Mouse (Mus musculus): ENCODE data around the gene Coro2b. TPM values are rescaled to one million over a fixed set of nuclear protein-coding genes. Genes with fewer than 3 reads are reported as not detected.
A peak's percentile ranks its signal among the peaks of the same experiment; 100 is the strongest.

The Coro2b gene
- polyA plus RNA-seq, 1 experiment from 2014 or later: 11.1 TPM

DNA sequence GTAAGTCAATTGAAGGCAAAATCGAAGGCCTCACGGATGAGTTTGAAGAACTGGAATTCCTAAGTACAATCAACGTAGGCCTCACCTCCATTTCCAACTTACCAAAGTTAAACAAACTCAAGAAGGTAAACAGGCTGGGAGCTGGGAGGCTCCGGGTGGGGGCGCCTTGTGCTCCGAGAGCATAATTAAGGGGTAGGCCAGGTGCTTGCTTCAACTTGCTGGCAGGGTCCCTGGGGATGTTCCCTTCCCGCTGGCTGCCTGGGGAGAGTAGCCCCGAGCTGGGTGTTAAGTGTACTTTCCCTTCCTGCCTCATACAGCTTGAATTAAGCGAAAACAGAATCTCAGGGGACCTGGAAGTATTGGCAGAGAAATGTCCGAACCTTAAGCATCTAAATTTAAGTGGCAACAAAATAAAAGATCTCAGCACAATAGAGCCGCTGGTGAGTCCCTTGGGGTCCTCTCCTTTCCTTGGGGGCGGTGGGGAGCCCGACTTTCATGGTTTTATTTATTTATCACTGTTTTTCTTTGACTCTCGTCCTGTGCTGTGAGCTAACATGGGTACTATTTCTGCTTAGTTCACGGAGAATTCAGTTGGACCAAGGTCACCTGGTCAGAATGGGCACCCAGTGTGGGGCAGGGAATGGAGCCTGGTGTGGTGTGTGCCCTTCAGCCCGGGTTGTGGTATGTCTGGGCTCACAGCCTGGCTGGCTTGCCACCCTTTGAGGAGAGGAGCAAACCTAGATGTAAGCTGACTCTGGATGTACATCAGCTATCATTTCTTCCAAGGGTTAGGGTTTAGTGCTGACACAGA, 164.9 kb downstream of the Coro2b start:
- ATAC-seq (ENCODE audit: low read depth) (peak; percentile 53; the same call in 1 of the 2 replicates), DNase-seq (ENCODE audit: low spot score) (peak; percentile 65)
- 63% methylated on average over 16 of the region's 16 CpGs for WGBS
- Histone ChIP-seq H3K4me2 (ENCODE audit: low read depth, low read length) (no peak overlapping the region), H3K4me3 (ENCODE audit: low read depth, low read length) (no peak overlapping the region), H3K27ac (replicated peaks; ENCODE audit: low read depth, low read length) (no peak overlapping the region), H3K9me3 (ENCODE audit: control insufficient read depth, low read length) (no peaks in the 10 kb centered on the region), H3K27me3 (replicated peaks; ENCODE audit: control insufficient read depth, insufficient read depth, low read length) (no peaks in the 10 kb centered on the region), H3K9ac (ENCODE audit: low read depth, low read length) (no peak overlapping the region), H3K4me1 (ENCODE audit: control insufficient read depth, insufficient read depth, low read length) (peaks cover 16% of the 10 kb centered on the region; the same call in 1 of the 2 replicates), H3K36me3 (ENCODE audit: control insufficient read depth, insufficient read depth, low read length) (peaks cover 47% of the 10 kb centered on the region)

DNA sequence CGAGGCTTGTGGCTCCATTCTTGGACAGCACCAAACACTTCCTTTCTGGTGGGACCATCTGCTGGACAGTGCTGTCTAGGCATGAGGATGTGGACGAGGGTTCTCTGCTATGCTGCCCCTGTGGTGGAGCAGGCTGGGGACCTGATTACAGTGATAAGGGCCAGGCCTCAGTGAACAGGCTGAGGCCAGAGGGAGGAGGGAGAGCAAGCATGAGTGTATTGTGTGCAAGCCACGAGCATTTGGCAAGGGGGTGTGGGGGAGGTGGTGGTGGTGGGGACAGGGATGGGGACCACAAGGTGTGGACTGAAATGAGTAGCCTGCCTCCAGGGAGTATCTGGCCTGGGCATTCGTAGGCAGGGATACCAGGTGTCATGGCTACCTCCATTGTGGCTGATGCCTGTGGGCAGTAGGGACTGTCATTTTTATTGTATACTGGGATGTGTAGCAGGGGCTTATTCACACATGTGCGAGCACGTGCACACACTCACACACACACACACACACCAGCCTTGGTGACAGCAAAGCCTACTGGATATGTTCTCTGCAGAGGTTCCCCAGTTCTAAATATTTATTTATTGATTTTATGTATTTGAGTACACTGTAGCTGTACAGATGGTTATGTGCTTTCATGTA, 166.1 kb downstream of the Coro2b start:
- no peak for DNase-seq (ENCODE audit: low spot score)
- H3K4me1 ChIP-seq (ENCODE audit: control insufficient read depth, insufficient read depth, low read length): peaks cover 25% of the 10 kb centered on the region
- peaks cover 35% of the 10 kb centered on the region for H3K36me3 ChIP-seq (ENCODE audit: control insufficient read depth, insufficient read depth, low read length)
- no peak overlapping the region for H3K27ac ChIP-seq (replicated peaks; ENCODE audit: low read depth, low read length)
- no peak for ATAC-seq (ENCODE audit: low read depth)
- no peak overlapping the region for H3K4me3 ChIP-seq (ENCODE audit: low read depth, low read length)
- WGBS: 67% methylated on average over 6 of the region's 6 CpGs
- H3K9ac ChIP-seq (ENCODE audit: low read depth, low read length): no peak overlapping the region
- H3K9me3 ChIP-seq (ENCODE audit: control insufficient read depth, low read length): no peaks in the 10 kb centered on the region
- H3K4me2 ChIP-seq (ENCODE audit: low read depth, low read length): no peak overlapping the region
- no peaks in the 10 kb centered on the region for H3K27me3 ChIP-seq (replicated peaks; ENCODE audit: control insufficient read depth, insufficient read depth, low read length)

DNA sequence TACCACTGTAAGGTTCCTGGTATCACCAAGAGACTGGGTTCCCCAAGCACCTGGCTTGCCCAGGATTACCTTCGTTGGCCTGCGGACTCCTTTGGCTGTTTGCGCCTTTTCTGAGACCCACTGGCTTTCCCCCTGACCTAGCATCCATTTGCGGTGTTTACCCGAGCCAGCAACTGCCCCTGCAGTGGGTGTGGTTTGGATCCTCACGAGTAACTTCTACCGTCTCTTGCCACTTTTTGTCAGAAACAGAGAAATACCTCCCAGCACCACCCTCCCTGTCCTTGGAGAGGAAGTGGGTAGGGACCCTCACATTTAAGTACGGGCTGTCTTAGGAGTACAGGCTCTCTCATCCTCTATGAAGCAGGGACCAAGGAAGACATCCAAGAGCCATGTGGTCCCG, 166.7 kb downstream of the Coro2b start:
- Histone ChIP-seq H3K27ac (replicated peaks; ENCODE audit: low read depth, low read length) (no peak overlapping the region), H3K4me1 (ENCODE audit: control insufficient read depth, insufficient read depth, low read length) (peaks cover 30% of the 10 kb centered on the region)
- WGBS: 64% methylated on average over 9 of the region's 9 CpGs

More for the DNA sequence above, 166.7 kb downstream of the Coro2b start:
- Histone ChIP-seq H3K4me3 (ENCODE audit: low read depth, low read length) (no peak overlapping the region), H3K4me2 (ENCODE audit: low read depth, low read length) (no peak overlapping the region), H3K9me3 (ENCODE audit: control insufficient read depth, low read length) (no peaks in the 10 kb centered on the region), H3K36me3 (ENCODE audit: control insufficient read depth, insufficient read depth, low read length) (peaks cover 30% of the 10 kb centered on the region), H3K9ac (ENCODE audit: low read depth, low read length) (no peak overlapping the region), H3K27me3 (replicated peaks; ENCODE audit: control insufficient read depth, insufficient read depth, low read length) (no peaks in the 10 kb centered on the region)
- ATAC-seq (ENCODE audit: low read depth): no peak
- no peak for DNase-seq (ENCODE audit: low spot score)

Other genes starting within 250 kb of the Coro2b start
- gene Anp32a, start 195.8 kb downstream of the Coro2b start, polyA plus RNA-seq (2014; fragmentation: Nextera tagmentation; extraction: Ambion mirVana): 107 and 112 TPM in 2 replicates
- gene Itga11, start 140.8 kb upstream of the Coro2b start, polyA plus RNA-seq (2014; fragmentation: Nextera tagmentation; extraction: Ambion mirVana): 8.1 and 10.2 TPM in 2 replicates